Mouse (Mus musculus): ENCODE measurements around the gene Zfp978.

GRCm38 (mm10) chr4:147423641-147424298 is 62.7 kb downstream of the Zfp978 start:
- TF ChIP-seq POLR2A (IDR thresholded peaks at IDR 0.05; ENCODE audit: extremely low read depth, insufficient read depth, low read length), result no peak
- TF ChIP-seq CTCF (IDR thresholded peaks at IDR 0.05; ENCODE audit: extremely low read depth, insufficient read depth, low read length), result no peak

Measured in cortical plate, adult 2 months (tissue).